Mouse (Mus musculus) left cerebral cortex, adult 8-10 months (tissue): ENCODE measurements around the gene Ly86. TPM values are rescaled to one million over a fixed set of nuclear protein-coding genes. Genes with fewer than 3 reads are reported as not detected.

Experiments used
- DNase-seq, 2 experiments: peaks; one replicate each; pipeline ENCODE4 v3.0.0; 2022; ENCODE audit warnings: low spot score in 2 of 2
- total RNA-seq, 4 experiments: library from RNA; stranded (reverse); gene quantifications; 2 replicates each; pipeline ENCODE4 v1.2.4; 2022

Ly86 gene
- total RNA-seq, 4 experiments from 2014 or later, result 7.6 to 45.4 (median 23.2) TPM

GRCm38 (mm10) chr13:37457007-37457827 is 112.2 kb downstream of the Ly86 start:
- DNase-seq, result peak in 1 of 2 experiments; percentile 65

- DNase-seq, result no peak
Observed at GRCm38 (mm10) chr13:37458557-37458956, 113.5 kb downstream of the Ly86 start.

DNA sequence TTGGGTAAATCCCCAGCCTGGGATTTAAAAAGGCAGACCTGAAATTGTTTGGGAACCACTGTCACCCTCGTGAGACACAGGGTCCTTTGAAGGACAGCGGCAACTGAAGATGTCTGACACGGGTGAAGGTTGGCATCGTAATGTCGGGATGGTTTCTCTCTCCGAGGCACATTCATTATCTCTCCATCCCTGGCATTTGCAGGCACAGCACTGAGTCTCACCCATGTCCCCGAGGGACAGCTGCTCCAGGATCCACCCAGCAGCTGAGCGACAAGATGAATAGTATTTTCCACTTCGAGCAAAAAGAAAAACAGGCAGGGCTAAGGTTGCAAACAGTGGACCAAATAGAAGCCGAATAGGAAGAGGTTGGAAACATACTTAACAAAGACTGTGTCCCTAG is 114.0 kb downstream of the Ly86 start:
- DNase-seq, result no peak

DNA sequence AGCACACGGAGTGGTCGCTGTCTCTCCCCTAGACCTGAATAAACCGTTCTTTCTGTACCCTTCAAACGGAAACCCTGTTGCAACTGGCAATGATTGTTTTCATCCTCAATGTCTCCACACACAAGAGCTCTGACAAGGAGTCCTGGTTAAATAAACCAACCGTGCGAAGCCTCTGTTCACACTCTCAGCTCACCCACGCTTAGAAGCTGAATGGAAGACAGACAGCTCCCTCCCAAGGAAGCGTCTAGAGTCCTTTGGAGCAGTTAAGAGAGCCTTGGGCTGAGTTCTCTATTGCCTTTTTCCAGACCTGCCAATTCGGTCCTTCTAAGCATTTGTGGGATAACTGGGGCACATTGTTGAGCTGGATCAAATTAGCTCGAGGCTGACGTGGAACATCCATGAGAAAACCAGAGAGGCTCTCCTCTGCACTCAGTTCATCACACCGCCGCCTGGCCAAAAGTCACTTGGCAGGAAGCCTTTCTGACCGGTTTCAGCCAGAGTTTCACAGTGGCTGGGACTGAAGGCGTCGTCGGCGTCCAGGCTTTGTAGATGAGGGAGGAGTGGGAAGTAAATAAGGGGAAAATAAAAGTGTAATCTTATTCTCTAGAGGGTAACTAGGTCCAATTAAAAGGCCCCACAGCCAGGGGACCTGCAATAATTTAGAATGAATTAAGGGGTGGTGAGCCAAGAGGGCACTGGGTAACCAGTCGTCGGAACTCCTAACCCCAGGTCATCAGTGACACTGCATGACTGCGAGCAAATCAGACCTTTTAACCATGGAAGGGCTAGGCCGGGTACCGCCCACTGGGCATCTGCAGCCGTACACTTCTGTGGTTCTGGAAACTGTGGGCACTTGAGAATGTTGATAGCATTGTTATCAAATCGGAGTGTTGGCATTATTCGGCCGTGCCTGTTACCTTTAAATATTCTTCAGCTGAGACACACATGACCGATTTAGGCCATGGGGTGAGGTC is 115.2 kb downstream of the Ly86 start:
- DNase-seq, result no peak

- DNase-seq, result no peak
Observed at GRCm38 (mm10) chr13:37462049-37462702, 117.2 kb downstream of the Ly86 start.

DNA sequence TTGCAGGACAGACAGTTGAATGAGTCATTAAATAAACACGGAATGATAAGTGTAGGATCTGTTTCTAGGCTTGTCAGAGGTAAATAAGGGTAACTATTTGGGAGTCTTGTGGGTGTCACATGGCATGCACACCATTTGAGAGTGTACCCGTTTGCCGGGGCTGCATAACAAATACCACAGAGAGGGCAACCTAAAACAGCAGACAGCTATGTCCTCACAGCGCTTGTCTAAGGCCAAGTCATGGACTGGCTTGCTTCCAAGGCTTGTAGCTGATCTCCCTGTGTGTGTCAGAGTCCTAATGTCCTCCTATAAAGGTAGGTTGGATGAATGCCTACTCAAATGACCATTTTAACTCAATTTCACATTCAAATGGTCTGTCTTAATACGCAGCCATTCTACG is 120.7 kb downstream of the Ly86 start:
- DNase-seq, result no peak

DNA sequence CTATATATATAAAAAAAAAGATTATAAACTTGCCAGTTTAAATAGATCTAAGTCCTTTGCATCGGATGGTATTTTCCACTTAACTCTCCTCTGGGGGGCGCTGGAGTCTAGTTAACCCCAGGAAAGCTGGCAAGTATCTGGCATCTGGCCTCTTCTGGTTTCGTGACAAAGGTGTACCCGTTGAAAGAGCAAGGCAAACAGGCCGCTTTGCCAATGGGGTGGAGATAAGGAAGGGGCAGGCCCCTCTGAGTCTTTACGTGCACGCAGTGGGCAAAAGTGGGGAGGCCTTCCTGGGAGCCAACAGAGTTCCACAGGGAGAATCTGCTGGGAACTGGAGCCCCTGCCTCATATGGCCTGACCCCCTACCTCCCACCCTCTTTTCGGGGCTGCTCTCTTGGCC is 122.8 kb downstream of the Ly86 start:
- no peak for DNase-seq
